Mouse (Mus musculus): ENCODE data around the gene Timp2.
A peak's percentile ranks its signal among the peaks of the same experiment; 100 is the strongest.

Gene Timp2

DNA sequence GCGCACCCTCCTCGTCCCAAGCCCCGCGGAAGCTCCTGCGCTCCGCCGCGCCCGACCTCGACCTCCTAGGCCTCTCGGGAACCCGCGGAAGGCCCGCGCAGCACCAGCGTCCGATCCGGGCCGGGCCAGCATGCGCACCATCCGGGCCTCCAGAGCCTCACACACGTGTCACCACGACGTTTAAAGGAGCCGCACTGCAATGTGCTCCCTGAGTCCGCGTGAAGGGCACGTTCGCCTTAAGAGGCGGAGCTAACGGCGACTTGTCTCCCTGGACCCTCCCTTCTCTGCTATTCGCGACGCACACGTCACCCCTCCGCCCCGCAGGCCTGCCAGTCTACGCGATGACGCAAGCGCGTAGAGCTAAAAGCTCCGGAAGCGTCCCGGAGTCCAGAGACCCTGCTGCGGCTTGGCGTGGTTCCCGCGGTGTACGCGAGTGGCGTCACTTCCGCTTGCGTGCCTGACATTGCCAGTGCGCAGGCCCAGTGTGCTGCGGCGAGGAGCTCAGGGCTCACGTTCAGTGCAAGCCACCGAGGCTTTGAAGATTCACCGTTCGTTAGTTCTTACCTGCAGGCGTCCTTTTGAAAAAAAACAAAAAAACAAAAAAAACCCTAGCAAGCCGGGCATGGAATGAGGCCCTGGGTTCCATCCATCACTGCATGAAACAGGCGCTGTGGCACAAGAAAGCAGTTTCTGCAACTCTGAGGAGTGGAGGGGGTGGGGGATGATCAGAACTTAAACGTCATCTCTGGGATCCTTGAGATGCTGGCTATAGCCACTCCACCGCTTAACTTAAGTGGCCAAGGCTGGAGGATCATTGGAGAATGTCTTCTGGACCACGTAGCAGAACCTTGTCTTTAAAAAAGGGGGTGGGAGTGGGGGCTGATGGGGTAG is 65.3 kb downstream of the Timp2 start, which contains the start of gene Usp36:
TSS of gene Usp36 (minus strand) at position 246 of the 891 bp plus-strand sequence.
- peak; percentile 100 for DNase-seq (ENCODE audit: low read depth)

- DNase-seq (ENCODE audit: low read depth) = peak; percentile 39
Observed at GRCm38 (mm10) chr11:118289562-118289961, 66.0 kb downstream of the Timp2 start.

- peak; percentile 61 for DNase-seq (ENCODE audit: low read depth)
Observed at GRCm38 (mm10) chr11:118289037-118289511, 66.5 kb downstream of the Timp2 start.

DNA sequence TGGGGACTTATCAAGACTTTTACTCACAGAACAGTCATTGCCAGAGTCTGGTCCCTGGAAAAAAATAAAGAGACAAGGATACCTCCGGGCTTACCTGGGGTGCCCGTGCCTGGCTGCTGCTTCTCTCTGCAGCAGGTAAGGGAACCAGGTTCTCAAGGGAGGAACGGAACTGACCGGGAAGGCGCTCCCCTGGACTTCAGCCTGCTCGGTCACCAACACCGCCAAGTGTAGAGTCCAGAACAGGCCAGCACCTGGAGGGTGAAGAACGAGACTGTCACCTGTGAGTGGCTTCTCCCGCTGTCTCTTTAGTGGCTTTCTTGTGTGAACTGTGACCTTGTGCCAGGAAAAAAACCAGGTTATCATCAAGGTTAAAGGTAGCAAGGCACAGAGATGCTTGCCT is 68.0 kb downstream of the Timp2 start:
- no peak for DNase-seq (ENCODE audit: low read depth)

- DNase-seq (ENCODE audit: low read depth) = no peak
Observed at GRCm38 (mm10) chr11:118286434-118286833, 69.1 kb downstream of the Timp2 start.

DNA sequence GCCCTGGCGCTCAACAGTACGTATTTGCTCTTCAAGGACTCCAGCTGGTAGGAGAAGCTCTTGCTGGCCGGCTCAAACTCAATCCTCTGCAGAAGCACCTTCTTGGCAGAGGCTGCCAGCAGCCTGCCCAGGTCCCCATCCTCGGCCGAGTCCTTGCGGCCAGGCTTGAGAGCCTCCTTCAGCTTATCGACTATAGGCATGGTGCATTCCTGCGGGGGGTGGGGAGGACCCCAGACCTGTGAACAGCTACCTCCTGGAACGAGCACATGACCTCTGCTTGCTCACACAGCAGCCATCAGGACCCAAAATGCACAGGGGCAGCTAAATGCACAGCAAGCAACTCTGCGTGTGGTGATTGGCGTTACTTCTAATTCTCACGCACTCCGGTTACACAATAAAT is 69.7 kb downstream of the Timp2 start:
- DNase-seq (ENCODE audit: low read depth) = no peak

DNA sequence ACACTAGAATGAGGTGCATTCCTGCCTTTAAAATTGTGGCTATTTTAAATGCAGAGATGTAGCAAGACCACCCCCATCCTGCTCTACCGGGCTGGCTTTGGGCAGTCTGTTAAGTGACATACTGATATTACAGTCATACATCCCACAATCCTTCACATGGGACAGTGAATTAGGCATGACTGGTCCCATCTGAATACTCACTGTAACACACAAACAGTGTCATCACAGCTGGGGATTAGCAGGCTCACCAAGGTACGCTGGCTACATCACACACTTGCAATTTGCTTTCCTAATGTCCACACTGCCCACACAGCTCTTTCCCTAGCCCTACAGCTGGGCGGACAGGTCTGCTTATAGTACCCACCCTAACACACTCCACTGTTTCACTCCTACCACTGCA is 75.3 kb downstream of the Timp2 start:
- DNase-seq (ENCODE audit: low read depth) = no peak

DNA sequence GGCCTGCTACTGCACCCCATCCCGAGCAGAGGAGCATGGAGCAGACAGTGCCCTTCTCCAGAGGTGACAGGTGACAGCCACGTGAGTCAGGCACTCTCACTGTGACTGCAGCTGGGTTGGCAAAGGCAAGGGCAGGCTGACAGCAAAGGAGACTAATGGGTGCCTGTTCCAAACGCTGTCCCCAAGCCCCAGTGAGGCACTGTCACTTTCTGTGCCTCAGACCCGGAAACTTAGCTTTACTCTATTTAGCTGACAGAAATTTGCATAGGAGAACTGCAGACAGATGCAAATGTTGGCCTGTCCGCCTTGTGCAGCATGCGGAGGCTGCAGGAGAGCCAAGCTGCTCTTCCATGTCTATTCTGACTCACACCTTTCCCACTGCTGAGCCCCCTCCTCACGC is 79.2 kb downstream of the Timp2 start:
- no peak for DNase-seq (ENCODE audit: low read depth)

- no peak for DNase-seq (ENCODE audit: low read depth)
Observed at GRCm38 (mm10) chr11:118275092-118275491, 80.4 kb downstream of the Timp2 start.

DNA sequence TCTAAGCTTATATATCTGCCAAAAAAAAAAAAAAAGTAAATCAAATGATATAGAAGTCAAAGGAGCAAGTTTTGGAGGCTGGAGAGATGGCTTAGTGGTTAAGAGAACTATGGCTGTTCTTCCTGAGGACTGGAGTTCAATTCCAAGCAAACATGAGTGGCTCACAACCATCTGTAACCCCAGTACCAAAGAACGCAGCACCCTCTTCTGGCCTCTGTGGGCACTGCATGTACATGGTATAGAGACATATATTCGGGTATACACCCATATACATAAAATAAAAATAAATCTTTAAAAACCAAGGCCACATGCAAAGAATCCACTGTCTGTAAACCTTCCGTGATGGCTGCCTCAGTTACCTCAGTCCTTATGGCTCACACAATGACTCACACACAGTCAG is 85.7 kb downstream of the Timp2 start:
- DNase-seq (ENCODE audit: low read depth) = peak; percentile 51

- no peak for DNase-seq (ENCODE audit: low read depth)
Observed at GRCm38 (mm10) chr11:118266666-118267046, 88.9 kb downstream of the Timp2 start.

GRCm38 (mm10) chr11:118266044-118266665 is 89.4 kb downstream of the Timp2 start:
- DNase-seq (ENCODE audit: low read depth) = no peak

DNA sequence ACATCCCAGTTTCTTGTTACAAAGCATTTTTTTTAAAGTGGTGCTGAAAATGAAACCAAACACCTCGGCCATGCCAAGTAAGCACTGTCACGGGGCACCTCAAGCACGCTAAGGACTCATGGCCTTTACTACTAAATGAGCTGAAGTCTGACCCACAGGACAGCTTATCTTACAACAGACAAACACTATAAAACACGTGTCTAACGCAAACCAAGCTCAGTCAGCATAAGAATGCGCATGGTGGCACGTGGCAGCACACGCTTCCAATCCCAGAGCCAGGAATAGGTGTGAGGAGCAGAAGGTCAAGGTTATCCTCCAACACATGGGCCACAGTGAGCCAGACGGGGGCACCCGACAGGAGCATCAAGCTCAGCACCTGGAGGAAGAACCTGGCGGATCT is 89.9 kb downstream of the Timp2 start:
- no peak for DNase-seq (ENCODE audit: low read depth)

DNA sequence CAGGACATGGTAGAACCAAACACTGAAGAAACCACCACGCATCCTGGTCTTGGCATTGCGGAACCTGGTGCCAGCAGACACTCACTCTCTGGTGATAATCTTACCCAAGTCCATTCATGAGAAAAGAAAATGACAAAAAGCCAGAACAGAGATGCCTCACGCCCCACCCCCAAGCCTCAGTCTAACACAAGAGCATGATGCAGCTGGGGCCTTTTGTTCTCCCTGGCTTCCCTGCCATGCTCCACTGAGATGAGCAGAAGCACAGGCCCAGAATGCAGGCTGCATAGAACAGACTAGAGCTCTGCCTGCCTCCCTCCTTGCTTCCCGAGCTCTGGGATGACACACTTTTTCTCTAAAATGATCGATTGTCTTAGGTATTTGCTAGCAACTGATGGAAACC is 92.4 kb downstream of the Timp2 start:
- DNase-seq (ENCODE audit: low read depth) = no peak

- DNase-seq (ENCODE audit: low read depth) = no peak
Observed at GRCm38 (mm10) chr11:118260081-118260480, 95.5 kb downstream of the Timp2 start.

GRCm38 (mm10) chr11:118259580-118259979 is 96.0 kb downstream of the Timp2 start:
- DNase-seq (ENCODE audit: low read depth) = no peak

- no peak for DNase-seq (ENCODE audit: low read depth)
Observed at GRCm38 (mm10) chr11:118256371-118256770, 99.2 kb downstream of the Timp2 start.

GRCm38 (mm10) chr11:118254159-118254951 is 101.2 kb downstream of the Timp2 start:
- DNase-seq (ENCODE audit: low read depth) = no peak

GRCm38 (mm10) chr11:118253447-118254158 is 101.9 kb downstream of the Timp2 start:
- DNase-seq (ENCODE audit: low read depth) = peak; percentile 34
